Mouse (Mus musculus) large intestine, adult 2 months (tissue): ENCODE data around the gene Lrtm1. TPM values are rescaled to one million over a fixed set of nuclear protein-coding genes. Genes with fewer than 3 reads are reported as not detected.

Experiments used
- DNase-seq: peaks from one replicate; pipeline ENCODE4 v3.0.0-alpha.2; 2012; ENCODE audit warnings: low read depth, low spot score
- WGBS: fragments of 180-500 bp; shearing (Covaris S2); methylation state at CpG from one replicate; pipeline ENCODE4 v1.1.7; 2018; 5-methylcytosine and 5-hydroxymethylcytosine counted together
- polyA plus RNA-seq: library from polyadenylated mRNA; depleted of rRNA; stranded (reverse); fragments of >200 nt; gene quantifications from 2 replicates; pipeline ENCODE4 v1.2.3, GENCODE M21; 2012; rRNA removed

Lrtm1 gene
- polyA plus RNA-seq, result 0.02 TPM in 1 of 2 replicates, not detected in the other

DNA sequence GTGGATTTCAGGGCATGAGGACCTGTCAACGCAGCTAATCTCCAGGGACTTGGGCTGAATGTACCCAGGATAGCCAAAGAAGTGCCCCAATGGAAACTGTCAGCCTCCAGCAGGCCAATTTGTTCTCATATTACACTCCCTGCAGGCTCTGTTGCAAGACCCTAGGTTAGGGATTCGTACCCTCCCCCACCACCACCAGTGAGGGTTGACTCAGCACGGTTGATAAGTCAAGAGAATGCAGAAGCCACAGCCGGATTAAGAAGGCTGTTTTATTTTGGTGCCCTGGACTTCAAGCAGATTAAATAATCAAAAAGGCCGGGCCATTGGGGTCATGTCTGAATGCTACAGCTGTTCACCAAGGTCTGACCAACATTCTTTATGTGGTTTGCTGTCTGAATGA, at the start of gene Lrtm1:
TSS of gene Lrtm1 (plus strand) at position 326 of the 400 bp plus-strand sequence.
- no peak for DNase-seq
- 35% methylated on average over 5 of the region's 5 CpGs for WGBS

DNA sequence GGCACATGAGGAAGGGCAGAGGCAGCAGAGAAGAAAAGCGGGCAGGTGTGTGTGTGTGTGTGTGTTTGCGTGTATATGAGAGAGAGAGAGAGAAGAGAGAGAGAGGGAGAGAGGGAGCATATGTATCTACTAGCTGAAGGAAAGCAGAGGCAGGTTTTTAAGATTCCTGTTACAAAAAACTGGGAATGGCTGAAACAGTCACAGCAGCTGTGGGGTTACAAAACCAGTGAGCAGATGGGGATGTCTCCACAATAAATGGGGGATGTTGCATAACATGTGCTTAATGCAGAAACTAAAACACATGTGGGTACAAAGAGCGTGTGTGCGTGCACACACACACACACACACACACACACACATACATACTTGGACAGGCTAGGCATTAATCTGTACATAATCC, 48.8 kb upstream of the Lrtm1 start:
- WGBS, result 80% methylated on average over 4 of the region's 4 CpGs
- no peak for DNase-seq

DNA sequence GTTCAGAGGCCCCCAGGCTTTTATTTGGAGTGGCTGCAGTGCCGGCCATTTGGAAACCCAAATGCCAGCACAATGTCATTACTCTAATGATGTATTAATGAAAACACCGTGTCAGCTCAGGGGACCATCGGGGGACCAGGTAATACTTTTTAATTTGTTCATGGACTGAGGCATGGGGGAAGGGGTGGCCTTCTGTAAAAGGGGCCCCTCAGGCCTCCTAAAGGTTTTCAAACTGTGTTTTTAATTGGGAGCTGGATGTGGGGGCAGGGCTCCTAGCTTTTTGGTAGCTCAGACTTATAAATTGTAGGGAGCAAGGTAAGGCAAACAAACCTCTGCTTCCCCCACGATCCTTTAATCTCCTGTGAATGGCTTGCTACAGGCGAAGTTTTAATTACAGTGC, 45.4 kb upstream of the Lrtm1 start:
- no peak for DNase-seq
- WGBS, result 51% methylated on average over 5 of the region's 5 CpGs

DNA sequence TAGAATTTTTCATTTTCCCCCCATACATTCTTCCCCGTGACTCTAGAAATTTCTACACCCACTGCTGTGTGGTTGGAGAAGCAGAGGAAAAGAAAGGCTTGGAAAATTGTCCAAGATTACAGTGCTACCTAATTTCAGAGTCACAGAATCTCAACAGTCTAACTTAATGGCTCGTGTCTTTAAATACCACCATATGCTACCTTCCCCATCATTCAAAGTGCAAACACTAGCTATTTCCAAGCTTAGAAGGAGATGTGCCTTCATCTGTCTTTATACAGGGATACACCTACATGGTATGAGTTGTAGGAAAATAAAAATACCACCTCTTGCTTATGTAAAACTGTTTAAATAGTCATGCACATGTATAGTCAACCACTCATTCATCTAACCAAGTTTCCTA, 38.8 kb upstream of the Lrtm1 start:
- WGBS, result 83% methylated on average over 2 of the region's 2 CpGs
- DNase-seq, result no peak

DNA sequence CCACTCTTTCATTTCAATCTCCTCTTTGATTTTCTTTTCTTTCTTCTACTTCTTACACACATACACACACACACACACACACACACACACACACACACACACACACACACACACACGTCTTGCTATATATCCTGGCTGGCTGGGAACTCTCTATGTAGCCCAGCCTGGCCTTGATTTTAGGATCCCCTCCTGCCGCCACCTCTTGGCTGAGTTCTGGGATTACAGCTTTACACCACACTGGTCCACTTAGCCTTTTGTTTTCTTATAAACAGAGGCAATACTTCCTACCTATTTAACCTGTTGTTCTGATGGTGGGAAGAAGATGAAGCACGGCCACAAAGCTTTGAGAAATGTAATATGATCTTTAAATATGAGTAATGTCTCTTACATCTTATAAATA, 37.5 kb upstream of the Lrtm1 start:
- WGBS, result 49% methylated on average over 3 of the region's 3 CpGs
- DNase-seq, result no peak

DNA sequence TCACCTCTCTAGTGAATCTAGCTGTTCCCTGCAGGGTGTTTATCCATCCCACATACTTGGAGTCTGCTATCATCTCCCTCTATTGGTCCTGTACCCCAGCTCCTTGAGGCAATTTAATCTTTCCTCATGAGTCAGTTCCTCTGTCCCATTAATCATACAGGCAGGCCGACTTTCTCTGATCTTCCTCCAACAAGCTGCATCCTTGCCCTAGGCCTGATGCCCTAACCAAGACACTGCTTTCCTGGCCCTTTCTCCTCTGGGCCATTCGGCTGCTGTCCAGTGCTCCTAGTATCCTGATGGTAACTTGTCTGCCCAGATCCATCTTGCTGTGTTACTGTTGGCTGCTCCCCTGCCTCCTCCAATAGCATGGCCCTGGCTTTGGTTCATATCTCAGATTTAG, 33.7 kb upstream of the Lrtm1 start:
- WGBS, result 60% methylated on average over 2 of the region's 2 CpGs
- no peak for DNase-seq

DNA sequence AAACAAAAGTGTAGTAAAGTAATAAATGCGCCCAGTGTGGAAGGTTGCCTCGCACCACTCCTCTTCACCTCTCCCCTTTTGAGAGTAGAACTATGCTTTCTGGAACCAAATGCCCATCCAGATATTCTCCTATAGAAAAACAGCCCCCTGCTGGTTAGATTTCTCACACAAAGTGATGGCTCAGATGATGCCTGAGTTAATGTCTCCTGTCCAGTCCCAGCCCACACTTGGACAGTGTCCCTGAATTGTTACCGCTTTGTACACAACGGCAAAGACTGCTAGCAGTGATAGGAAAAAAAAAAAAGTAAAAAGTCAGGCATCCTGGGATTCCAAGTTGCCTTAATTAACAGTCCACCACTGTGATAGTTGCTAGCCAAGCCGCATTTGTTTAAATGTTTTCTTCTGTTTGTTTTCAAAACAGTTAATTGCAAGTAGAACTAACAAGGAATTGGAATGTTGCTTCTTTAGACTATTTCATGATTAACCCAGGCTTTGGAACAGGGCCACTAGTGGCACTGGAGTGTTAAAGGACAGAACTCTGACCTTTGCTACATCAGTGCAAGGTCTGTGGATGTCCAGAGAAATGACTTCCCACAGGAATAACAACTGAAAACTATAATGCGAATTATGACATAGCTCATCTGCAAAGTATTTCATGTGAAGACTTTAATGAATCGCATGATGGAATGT, 29.7 kb upstream of the Lrtm1 start:
- 66% methylated on average over 7 of the region's 7 CpGs for WGBS
- DNase-seq, result no peak

DNA sequence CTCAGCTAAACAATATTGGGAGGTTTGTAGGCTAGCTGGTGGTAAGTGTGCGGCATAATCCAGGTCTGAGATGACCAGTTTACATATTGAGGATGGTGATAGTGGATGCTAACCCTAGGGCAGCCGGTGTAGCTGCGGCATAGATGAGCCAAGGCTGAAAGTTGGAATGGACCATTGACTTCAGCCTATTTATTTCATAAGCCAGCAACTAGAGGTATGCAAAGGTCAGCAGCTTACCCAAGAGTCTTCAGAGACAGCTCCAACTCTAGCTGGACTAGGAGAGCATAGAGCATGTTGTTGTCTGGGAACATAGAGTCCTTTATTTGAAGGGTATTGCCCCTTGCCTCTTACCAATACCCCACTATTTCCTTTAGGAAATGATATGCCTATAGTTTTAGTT, 21.4 kb upstream of the Lrtm1 start:
- no peak for DNase-seq

DNA sequence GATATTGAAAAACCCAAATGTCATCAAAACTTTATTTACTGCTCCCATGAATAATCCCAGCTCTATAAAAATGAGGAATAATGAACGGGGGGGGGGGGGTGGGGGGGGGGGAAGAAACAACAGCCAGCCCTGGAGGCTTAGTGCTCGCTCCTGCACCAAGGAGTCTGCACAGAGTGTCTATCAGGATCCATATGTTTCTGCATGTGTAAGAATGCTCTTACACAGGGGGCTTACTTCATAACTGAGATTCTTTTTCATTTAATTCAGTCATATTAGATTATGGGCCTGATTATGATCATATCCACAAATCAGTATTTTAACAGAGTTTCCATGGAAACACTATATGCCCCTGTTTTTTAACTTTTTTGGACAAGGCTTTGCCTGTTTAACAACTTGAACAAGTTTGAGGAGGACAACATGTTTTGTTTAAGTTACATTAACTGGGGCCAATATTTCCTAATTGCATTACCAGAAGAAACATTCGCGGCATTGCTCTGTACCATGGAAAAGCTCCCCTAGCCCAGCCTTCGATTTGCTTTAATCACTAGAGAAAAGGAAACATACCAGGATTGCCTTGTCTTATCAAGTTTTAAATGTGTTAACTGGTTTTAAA, 12.7 kb upstream of the Lrtm1 start:
- no peak for DNase-seq
- 81% methylated on average over 5 of the region's 5 CpGs for WGBS

More for the DNA sequence above, 21.4 kb upstream of the Lrtm1 start:
- WGBS, result 94% methylated on average over 3 of the region's 3 CpGs

DNA sequence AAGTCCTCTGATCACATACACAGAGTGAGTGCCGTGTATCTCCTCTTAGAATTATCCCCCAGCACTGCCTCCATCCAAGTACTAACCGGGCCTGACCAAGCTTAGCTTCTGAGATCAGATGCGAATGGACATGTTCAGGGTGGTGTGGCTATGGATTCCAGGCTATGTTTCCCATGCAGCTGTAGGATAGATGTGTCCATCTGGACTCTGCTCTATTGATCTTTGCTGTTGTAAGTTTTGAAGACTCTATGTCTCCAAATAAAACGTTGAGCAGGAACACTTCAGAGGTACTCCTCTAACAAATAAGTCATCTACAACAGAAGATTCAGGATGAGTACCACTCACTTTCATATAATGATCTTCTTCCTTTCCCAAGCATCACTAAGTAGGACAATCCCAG, 8.4 kb upstream of the Lrtm1 start:
- 83% methylated on average over 4 of the region's 4 CpGs for whole genome bisulfite sequencing
- no peak for DNase-seq

DNA sequence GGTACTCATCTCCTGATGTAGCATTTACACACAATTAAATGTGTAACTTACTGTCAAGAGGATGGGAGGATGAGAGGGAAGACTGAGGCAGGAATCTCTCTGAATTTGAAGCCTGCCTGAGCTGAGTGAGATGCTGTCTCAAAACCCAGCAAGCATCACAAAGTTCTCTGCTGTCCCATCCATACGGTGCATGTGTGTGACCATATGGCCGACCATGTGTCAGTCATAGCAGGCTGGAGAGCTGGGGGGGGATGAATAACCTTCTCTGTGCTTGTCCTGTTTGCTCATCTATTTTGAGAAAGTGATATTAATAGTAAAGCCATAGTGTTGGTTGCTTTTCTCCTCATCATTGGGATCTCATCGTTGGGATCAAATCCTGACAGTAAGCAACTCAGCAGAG, 4.8 kb upstream of the Lrtm1 start:
- 87% methylated on average over 3 of the region's 3 CpGs for WGBS
- DNase-seq, result no peak

DNA sequence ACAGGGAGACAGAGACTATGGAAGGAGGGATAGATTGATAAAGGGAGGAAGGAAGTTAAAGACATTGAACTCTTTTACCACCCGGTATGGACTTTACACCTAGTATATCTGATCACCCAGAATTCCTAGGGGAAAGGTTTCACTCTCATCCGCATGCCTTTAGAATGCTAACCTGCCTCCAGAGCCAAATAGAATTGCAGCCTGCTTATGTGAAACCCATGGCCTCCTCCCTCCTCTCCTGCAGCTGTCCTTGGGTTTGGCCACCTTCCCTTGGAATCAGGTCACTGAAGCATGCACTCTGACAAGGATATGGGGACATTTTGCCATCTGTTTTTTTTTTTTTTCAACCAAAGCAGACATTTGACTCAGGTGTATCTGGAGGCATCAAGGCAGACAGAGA, 3.3 kb upstream of the Lrtm1 start:
- no peak for DNase-seq
- WGBS, result 49% methylated on average over 2 of the region's 2 CpGs

DNA sequence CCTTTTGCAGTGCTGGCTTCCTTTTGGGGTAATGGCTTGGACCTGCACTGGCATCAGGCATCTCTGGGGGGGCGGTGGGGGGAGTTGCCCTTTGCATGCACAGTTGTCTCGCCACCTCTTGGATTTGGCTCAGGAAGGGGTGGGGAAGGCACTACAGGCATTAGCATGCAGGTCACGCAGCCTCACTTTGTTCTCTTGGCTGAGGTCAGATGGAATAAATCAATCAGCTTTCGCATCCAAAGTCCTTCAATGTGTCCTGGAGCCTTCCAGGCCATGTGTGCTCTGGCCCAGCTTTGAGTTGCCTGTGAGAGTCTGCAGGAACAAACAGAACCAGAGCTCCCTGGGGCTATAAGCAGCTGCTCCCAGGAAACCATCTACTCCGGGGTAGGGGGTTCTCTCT, 2.1 kb upstream of the Lrtm1 start:
- 61% methylated on average over 5 of the region's 5 CpGs for WGBS
- DNase-seq, result no peak

DNA sequence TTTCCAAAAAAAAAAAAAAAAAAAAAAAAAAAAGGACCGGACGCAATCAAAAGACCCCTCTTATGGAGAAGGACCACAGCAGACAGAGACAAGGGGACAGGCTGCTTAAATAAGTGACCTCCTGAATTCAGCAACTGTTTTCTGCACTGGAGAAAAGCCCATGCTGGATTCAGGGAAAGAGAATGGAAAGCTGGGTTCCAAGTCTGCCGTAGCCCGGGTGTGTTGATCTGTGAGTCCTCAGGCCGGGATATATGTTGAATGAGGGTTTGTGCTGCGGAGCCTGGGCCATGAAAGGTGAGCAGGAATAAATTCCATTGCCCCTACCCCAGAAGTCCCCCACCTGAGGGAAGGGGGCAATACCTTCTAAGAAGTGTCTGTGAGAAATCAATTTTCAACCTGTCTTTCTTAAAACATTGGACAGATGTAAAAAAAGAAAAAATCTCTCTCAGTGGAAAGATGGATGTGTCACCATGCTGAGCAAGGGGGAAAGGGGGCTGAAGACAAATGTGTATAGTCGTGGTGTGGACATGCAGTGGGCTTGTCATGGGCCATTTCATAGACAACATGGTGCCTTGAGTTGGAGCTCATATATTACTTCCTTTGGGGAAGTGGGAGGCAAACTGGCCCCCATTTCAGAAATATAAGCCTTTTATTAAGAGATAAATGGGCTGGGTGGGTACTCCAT, 450 bp downstream of the Lrtm1 start:
- 59% methylated on average over 7 of the region's 7 CpGs for WGBS
- DNase-seq, result no peak

DNA sequence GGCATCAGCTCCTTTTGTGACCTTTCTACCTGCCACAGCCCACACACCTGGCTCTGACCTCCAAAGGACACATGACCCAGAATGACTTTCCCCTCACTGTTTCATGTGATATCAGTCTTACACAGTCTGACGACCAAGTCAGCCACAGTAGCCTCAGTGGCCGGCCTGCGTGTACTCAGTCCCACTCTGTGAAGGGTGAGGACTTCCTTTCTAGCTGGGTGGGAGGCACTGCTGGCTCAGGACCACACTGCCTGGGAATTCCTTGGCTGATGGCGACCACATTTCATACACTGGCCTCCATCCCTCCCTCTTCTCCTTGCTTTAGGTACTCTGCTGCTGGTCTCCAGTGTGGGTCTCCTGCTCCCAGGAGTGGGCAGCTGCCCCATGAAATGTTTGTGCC, 3.3 kb downstream of the Lrtm1 start:
- DNase-seq, result no peak
- WGBS, result 80% methylated on average over 4 of the region's 4 CpGs

DNA sequence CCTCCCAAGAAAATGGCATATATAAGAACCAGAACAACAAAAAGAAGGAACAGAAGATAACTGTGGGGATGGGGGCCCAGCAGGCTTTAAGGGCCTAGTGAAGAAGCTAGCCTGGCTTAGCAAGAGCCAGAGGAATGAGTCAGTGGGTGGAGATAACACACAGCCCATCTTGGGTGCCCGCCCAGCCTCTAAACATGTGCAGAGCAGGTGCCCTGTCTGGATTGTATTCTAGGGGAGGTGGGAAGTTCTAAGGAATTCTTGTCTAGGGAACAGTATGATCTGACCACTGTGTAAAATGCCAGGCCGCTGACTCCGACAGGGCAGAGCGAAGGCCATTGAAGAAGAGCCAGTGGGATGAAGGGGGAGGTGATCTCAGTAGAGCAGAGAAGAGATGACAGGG, 5.2 kb downstream of the Lrtm1 start:
- whole genome bisulfite sequencing, result 94% methylated on average over 4 of the region's 4 CpGs

DNA sequence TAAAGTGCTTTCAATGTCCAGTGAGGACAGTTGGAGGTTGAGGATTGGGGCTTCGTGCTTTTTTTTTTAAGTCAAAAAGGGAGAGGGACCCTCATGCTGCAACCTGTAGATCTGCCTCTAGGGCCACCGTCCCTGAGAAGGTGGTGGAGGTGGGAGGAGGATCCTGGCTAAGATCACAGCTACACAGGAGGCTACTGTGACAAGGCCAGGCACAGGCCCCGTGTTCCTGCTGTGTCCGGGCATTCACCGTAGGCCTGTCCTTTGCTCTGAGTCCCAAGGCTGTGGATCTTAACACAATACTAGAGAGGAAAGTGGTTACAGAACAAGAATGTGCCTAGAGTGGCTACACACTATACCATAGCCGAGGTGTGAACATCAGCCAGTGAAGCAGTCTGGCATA, 7.3 kb downstream of the Lrtm1 start:
- 77% methylated on average over 6 of the region's 6 CpGs for WGBS
- no peak for DNase-seq

More for the DNA sequence above, 5.2 kb downstream of the Lrtm1 start:
- no peak for DNase-seq

DNA sequence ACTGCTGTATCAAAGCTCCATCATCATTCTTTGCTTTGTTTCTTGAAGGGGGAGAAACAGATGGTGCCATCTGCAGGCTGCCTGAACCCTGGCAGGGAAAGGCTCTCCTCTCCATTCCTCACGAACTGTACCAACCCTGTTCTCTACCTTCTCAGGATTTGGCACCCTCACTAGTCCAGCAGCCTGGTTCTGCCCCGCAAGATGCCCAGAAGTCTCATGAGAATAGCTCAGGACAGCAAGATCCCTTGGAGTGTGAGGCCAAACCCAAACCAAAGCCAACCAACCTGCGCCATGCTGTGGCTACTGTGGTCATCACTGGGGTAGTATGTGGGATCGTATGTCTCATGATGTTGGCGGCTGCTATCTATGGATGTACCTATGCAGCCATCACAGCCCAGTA, 9.3 kb downstream of the Lrtm1 start:
- 79% methylated on average over 5 of the region's 5 CpGs for WGBS
- no peak for DNase-seq

DNA sequence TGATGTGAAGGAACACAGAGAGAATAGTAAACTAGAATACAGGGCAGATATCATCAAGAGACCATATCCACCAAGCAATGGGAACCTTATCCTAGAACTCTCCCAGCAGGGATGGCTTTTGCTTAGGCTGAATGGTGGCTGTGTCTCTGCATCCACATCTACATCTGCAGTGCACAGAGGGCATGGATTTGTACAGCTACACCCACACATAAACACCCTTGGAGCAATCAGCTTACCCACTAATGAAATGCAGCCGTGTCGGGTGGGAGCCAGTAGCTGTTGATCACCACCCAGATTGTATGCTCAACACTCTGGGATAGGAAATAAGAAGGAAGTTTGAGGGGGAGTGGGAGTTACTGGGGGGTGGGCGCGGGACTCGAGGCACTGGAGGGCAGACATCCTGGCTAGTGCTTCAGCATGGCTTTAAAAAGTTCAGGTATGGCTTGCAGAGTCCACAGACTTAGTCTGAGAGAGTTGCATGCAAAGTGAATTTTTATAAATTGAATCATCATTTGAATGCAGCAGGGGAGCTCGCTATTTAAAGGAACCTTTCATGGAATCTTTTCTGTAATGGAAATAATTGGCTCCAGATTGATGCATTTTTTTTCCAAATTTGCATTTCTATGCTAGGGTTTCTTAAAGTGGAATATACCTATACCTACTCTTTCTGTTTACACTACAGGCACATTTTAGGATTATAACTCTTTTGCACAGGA, 10.5 kb downstream of the Lrtm1 start:
- DNase-seq, result no peak
- WGBS, result 84% methylated on average over 6 of the region's 6 CpGs

DNA sequence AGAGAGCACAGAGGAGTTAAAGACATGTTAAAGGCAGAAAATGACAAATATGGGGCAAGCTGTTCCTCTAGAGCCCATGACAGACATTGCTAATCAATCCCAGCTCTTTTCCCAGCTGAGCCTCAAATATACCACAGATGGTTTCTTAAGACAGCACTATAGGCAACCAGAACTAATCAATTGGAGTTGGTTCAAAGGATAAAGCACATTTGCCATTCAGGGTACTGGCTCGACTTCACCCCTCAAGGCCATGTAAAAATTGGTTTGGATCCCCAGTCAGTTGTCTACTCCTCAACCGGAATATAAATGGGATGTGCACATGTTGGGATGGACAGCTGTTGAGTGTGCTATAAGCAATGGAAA, 11.1 kb downstream of the Lrtm1 start:
- 73% methylated on average over 2 of the region's 2 CpGs for WGBS
- DNase-seq, result no peak
